In the genomic region with DNA sequence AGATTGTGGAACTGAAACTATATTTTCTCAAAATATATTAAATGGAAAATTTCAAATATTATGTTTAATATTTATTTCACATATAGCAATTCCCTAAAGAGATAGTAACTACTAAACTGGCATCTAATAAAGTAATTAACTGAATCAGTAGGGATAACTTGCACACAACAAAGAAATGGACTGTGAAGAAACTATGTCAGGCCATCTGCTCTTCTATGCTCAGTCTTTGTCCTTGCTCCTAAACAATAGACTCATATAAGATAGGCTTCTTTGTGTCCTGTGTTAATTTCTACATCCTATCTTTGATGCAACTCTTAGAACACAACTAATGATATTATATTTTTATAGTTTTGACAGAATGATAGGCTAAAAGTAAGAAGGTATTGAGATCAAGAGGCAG, we compare ENCODE assay signal across 28 mouse cellular contexts.
"Had no signal": no experiment of that assay in that cellular context is flagged by ENCODE, and none has a peak within 500 bp of the region (broad histone marks: within the 10 kb centered on the region; RNA-seq: fewer than 3 reads in every experiment).

No protein-coding gene starts in this region.

- H3K4me3 ChIP-seq: embryonic facial prominence, embryonic 10.5 days; embryonic facial prominence, embryonic 12.5 days; embryonic facial prominence, embryonic 13.5 days; embryonic facial prominence, embryonic 15.5 days; erythroblast, embryonic 14.5 days; forebrain, embryonic 10.5 days; forebrain, embryonic 12.5 days; forebrain, embryonic 13.5 days; forebrain, embryonic 15.5 days; gastrocnemius, adult 2 months; heart, adult 2 months had no signal

- H3K36me3 ChIP-seq: embryonic facial prominence, embryonic 10.5 days; embryonic facial prominence, embryonic 12.5 days; embryonic facial prominence, embryonic 13.5 days; embryonic facial prominence, embryonic 15.5 days; forebrain, embryonic 10.5 days; forebrain, embryonic 12.5 days; forebrain, embryonic 15.5 days had no signal

- H3K9me3 ChIP-seq: embryonic facial prominence, embryonic 10.5 days; embryonic facial prominence, embryonic 12.5 days; embryonic facial prominence, embryonic 13.5 days; embryonic facial prominence, embryonic 15.5 days; forebrain, embryonic 10.5 days; forebrain, embryonic 12.5 days; forebrain, embryonic 13.5 days; forebrain, embryonic 15.5 days had no signal

- H3K27me3 ChIP-seq: embryonic facial prominence, embryonic 12.5 days; embryonic facial prominence, embryonic 13.5 days; embryonic facial prominence, embryonic 15.5 days; forebrain, embryonic 12.5 days; forebrain, embryonic 13.5 days; forebrain, embryonic 15.5 days had no signal

- H3K27ac ChIP-seq: embryonic facial prominence, embryonic 10.5 days; embryonic facial prominence, embryonic 12.5 days; embryonic facial prominence, embryonic 13.5 days; embryonic facial prominence, embryonic 15.5 days; forebrain, embryonic 10.5 days; forebrain, embryonic 12.5 days; forebrain, embryonic 13.5 days; forebrain, embryonic 15.5 days; gastrocnemius, adult 2 months; heart, adult 2 months had no signal

- H3K4me1 ChIP-seq: embryonic facial prominence, embryonic 10.5 days; embryonic facial prominence, embryonic 12.5 days; embryonic facial prominence, embryonic 13.5 days; embryonic facial prominence, embryonic 15.5 days; forebrain, embryonic 10.5 days; forebrain, embryonic 12.5 days; forebrain, embryonic 13.5 days; forebrain, embryonic 15.5 days had no signal

- DNase-seq: cerebellum, adult 2 months; cerebellum, adult 8-10 months; cerebellum, adult 9-10 months; cerebellum, adult 9-11 months; cerebellum, postnatal 10 days; cerebellum, postnatal 14 days; cerebellum, postnatal 25 days; cerebellum, postnatal 36 days; embryo, embryonic 11 days; forebrain, postnatal 0 days; gastrocnemius, adult 2 months; gastrocnemius, postnatal 10 days; gastrocnemius, postnatal 14 days; gastrocnemius, postnatal 25 days; gastrocnemius, postnatal 36 days; heart, adult 11 months; heart, adult 18-20 months; heart, adult 2 months had no signal

- H3K4me2 ChIP-seq: embryonic facial prominence, embryonic 12.5 days; embryonic facial prominence, embryonic 13.5 days; embryonic facial prominence, embryonic 15.5 days; forebrain, embryonic 12.5 days; forebrain, embryonic 13.5 days; forebrain, embryonic 15.5 days had no signal

- ATAC-seq: forebrain, embryonic 13.5 days; forebrain, embryonic 15.5 days; forebrain, embryonic 16.5 days; forebrain, postnatal 0 days had no signal

- H3K9ac ChIP-seq: embryonic facial prominence, embryonic 12.5 days; embryonic facial prominence, embryonic 13.5 days; embryonic facial prominence, embryonic 15.5 days; forebrain, embryonic 12.5 days; forebrain, embryonic 13.5 days; forebrain, embryonic 15.5 days; forebrain, postnatal 0 days had no signal
